Mouse (Mus musculus) lung, postnatal 10 days (tissue): Measurements from ENCODE around the gene Inpp5d.
"Not testable (repeated sequence)": the region's sequence is repeated elsewhere in the genome, so short reads cannot be mapped to it uniquely, and the experiment has no call there.

ENCODE experiments used
- DNase-seq: peaks from one replicate; pipeline ENCODE4 v3.0.0; 2021

Inpp5d gene

GRCm38 (mm10) chr1:87658937-87659617 lies 39.0 kb downstream of the Inpp5d start:
- peak; percentile 58 for DNase-seq

GRCm38 (mm10) chr1:87659618-87659960 lies 39.5 kb downstream of the Inpp5d start:
- no peak for DNase-seq

- DNase-seq = peak; percentile 20
These were observed 40.6 kb downstream of the Inpp5d start for GRCm38 (mm10) chr1:87660740-87661139.

GRCm38 (mm10) chr1:87663992-87664391 lies 43.9 kb downstream of the Inpp5d start:
- no peak for DNase-seq

- DNase-seq = no peak
These were observed 46.9 kb downstream of the Inpp5d start for GRCm38 (mm10) chr1:87667006-87667405.

GRCm38 (mm10) chr1:87668300-87668699 lies 48.2 kb downstream of the Inpp5d start:
- no peak for DNase-seq

GRCm38 (mm10) chr1:87671483-87671882 lies 51.4 kb downstream of the Inpp5d start:
- no peak for DNase-seq

- no peak for DNase-seq
These were observed 53.9 kb downstream of the Inpp5d start for GRCm38 (mm10) chr1:87673822-87674604.

- no peak for DNase-seq
These were observed 55.9 kb downstream of the Inpp5d start for GRCm38 (mm10) chr1:87676006-87676405.

GRCm38 (mm10) chr1:87679089-87679488 lies 59.0 kb downstream of the Inpp5d start:
- no peak for DNase-seq

- DNase-seq = no peak
These were observed 60.8 kb downstream of the Inpp5d start for GRCm38 (mm10) chr1:87680950-87681349.

- not testable (repeated sequence) for DNase-seq
These were observed 62.4 kb downstream of the Inpp5d start for GRCm38 (mm10) chr1:87682473-87682872.

GRCm38 (mm10) chr1:87684071-87684470 lies 64.0 kb downstream of the Inpp5d start:
- DNase-seq = no peak

GRCm38 (mm10) chr1:87684791-87685190 lies 64.7 kb downstream of the Inpp5d start:
- no peak for DNase-seq

- DNase-seq = peak; percentile 46
These were observed 66.2 kb downstream of the Inpp5d start for GRCm38 (mm10) chr1:87686351-87686750.

- no peak for DNase-seq
These were observed 66.9 kb downstream of the Inpp5d start for GRCm38 (mm10) chr1:87687009-87687408.

- no peak for DNase-seq
These were observed 69.7 kb downstream of the Inpp5d start for GRCm38 (mm10) chr1:87689661-87690341.

GRCm38 (mm10) chr1:87696358-87696757 lies 76.2 kb downstream of the Inpp5d start:
- peak; percentile 33 for DNase-seq

- DNase-seq = peak; percentile 27
These were observed 77.9 kb downstream of the Inpp5d start for GRCm38 (mm10) chr1:87698010-87698409.

GRCm38 (mm10) chr1:87699890-87700448 lies 79.9 kb downstream of the Inpp5d start:
- DNase-seq = peak; percentile 12

- DNase-seq = no peak
These were observed 84.1 kb downstream of the Inpp5d start for GRCm38 (mm10) chr1:87704230-87704629.

- no peak for DNase-seq
These were observed 86.2 kb downstream of the Inpp5d start for GRCm38 (mm10) chr1:87706361-87706760.

- no peak for DNase-seq
These were observed 88.9 kb downstream of the Inpp5d start for GRCm38 (mm10) chr1:87709020-87709419.
